Mouse (Mus musculus) cerebral cortex, adult 2 months (tissue): ENCODE data around the gene Tmem183a.

Experiments
- WGBS: fragments of 180-500 bp; shearing (Covaris S2); methylation state at CpG from one replicate; pipeline ENCODE4 v1.1.7; 2018; 5-methylcytosine and 5-hydroxymethylcytosine counted together

The Tmem183a gene

DNA sequence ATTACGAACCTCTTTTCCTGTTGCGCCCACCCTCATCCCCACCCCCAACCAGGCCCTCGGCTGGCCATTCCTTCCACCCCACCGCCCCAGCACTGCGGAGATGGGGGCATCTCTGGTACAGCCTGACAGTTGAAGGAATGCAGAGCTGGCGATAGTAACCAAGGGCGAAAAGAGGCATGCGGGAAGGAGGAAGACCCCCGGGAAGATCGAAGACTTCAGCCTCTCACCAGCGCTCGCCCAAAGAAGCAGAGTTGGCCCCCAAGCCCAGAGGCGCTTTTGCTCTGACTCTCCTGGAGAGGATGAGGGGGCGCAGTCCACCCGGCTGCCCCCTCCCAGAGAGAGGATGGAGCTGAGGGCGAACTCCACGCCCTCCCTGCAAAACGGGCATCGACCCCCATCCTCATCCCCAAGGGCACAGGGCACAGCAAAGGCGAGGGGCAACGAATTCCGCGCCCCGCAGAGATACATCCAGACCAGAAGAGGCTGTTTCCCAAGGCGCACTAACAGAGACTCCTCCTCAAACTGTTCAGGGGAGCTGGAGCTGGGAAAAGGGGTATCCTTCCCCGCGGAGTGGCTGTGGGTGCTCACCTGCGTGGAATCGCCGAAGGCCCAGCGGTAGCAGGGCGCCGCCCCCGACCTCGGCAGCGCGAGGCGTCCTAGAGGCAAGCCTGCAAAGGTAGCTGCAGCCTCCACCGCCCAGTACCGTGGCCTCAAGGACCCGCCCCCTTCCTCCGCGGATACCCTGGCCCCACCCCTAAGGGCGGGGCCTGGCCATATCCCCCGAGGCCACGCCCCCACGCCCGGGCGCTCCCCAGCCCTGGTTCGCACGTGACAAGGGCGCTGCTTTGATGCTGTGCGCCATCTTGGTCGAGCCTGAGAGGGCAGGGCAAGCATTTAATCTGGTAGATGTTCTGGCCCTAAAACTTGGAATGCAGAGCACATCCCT is 17.5 kb downstream of the Tmem183a start:
- 4% methylated on average over 54 of the region's 54 CpGs for WGBS

DNA sequence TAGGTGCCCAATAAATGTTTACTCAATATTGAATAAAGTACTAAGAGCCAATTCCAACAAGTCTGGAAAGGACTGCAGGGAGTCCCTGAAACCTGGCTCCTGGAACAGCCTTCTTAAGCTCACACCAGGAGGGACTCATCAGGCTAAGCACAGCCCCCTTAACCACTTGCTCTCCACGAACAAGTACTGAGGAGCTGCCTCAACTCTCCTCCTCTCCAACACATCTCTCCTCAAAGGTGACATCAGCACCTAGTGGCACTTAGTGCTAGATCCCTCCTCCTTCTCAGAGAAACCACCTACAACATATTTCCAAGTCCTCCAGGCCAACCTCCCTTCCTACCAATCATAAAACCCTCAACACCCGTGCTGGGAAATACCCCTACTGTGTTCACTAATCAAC is 18.2 kb downstream of the Tmem183a start:
- 14% methylated on average over 2 of the region's 2 CpGs for WGBS

- WGBS: 57% methylated on average over 8 of the region's 8 CpGs
Observed at GRCm38 (mm10) chr1:134342781-134343310, 18.9 kb downstream of the Tmem183a start.

GRCm38 (mm10) chr1:134342278-134342664 is 19.5 kb downstream of the Tmem183a start:
- 74% methylated on average over 2 of the region's 2 CpGs for WGBS

- WGBS: 86% methylated on average over 5 of the region's 5 CpGs
Observed at GRCm38 (mm10) chr1:134341641-134342277, 20.0 kb downstream of the Tmem183a start.

DNA sequence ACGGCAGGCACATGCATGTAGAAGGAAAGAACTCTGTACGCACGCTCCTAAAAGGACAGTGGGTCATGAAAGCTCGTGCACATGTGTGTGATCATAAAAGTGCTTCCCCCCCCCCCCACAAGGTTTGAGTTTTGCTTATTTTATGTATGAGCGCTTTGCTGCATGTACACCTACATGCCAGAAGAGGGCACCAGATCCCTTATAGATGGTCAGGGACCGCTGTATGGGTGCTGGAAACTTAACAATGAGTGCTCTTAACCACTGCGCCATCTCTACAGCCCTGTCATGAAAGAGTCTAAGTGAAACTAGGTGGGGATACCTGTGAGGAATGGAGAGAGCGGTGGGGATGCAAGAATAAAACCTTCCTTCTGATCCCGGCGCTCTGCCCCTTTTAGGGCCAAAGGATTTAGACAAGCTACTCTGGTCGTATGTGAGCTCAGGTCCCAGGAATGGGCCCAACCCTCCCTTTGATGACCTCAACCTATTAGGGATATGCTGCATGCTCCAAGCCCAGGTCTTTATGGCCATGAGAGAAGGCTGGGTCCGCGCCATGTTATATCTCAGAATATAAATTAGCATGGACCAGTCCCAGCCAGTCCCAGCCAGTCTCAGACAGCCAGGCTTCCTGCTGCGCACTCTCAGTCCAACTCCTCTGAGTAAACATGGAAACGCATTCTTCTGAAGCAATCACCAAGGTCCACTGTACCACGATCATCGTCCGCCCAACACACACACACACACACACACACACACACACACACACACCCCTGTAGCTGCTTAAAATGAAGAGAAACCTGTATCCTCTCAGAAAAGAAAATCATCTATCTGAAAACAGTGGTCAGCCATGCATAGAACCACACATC is 21.8 kb downstream of the Tmem183a start:
- 94% methylated on average over 18 of the region's 18 CpGs for WGBS

GRCm38 (mm10) chr1:134339162-134339561 is 22.6 kb downstream of the Tmem183a start:
- 83% methylated on average over 7 of the region's 7 CpGs for WGBS

DNA sequence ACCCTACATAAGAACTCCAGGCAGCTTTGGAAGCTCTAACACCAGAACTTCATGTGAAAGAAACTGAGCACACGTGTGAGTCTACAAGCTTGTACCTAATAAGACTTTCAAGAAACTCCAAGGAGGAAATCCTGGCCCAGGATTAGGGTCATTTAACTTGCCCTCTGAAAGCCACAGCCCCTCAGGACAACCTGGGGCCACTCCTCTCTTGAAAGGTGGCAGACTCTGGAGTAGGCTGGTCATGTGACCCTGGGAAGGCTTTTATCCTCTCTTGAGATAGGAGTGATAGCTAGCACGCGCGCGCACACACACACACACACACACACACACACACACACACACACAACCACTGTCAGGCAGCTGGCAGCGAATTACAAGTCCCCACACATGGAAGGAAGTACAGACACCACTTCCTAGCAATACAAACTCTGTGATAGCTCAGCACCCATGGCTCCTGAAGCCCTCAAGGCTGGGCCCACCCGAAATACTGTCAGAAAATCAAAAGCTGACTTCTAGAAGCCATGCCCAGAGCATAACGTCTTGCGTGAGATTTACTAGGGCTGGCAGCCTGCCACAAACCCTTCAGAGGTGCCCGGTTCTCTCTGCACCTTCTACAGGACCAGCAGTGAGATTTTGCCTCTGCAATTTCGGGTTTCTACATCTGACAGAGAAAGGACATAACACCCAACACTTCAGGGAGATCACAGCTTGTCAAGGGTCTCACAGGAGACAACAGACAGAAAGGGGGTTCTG is 24.6 kb downstream of the Tmem183a start:
- WGBS: 75% methylated on average over 11 of the region's 11 CpGs

- WGBS: 69% methylated on average over 12 of the region's 12 CpGs
Observed at GRCm38 (mm10) chr1:134335924-134336810, 25.6 kb downstream of the Tmem183a start.

GRCm38 (mm10) chr1:134335211-134335923 is 26.4 kb downstream of the Tmem183a start:
- WGBS: 55% methylated on average over 13 of the region's 13 CpGs

GRCm38 (mm10) chr1:134334111-134334827 is 27.5 kb downstream of the Tmem183a start:
- 58% methylated on average over 7 of the region's 7 CpGs for WGBS

- WGBS: 70% methylated on average over 10 of the region's 10 CpGs
Observed at GRCm38 (mm10) chr1:134333371-134334110, 28.2 kb downstream of the Tmem183a start.

GRCm38 (mm10) chr1:134332770-134333271 is 29.0 kb downstream of the Tmem183a start, which contains the start of gene Ppfia4:
Gene Ppfia4 (minus strand): TSS chr1:134332928.
- 10% methylated on average over 13 of the region's 13 CpGs for WGBS

GRCm38 (mm10) chr1:134331879-134332635 is 29.7 kb downstream of the Tmem183a start:
- 45% methylated on average over 20 of the region's 20 CpGs for WGBS

- 96% methylated on average over 12 of the region's 12 CpGs for WGBS
Observed at GRCm38 (mm10) chr1:134326841-134327346, 34.9 kb downstream of the Tmem183a start.

GRCm38 (mm10) chr1:134322591-134322990 is 39.2 kb downstream of the Tmem183a start:
- WGBS: 90% methylated on average over 6 of the region's 6 CpGs
